In the genomic region with DNA sequence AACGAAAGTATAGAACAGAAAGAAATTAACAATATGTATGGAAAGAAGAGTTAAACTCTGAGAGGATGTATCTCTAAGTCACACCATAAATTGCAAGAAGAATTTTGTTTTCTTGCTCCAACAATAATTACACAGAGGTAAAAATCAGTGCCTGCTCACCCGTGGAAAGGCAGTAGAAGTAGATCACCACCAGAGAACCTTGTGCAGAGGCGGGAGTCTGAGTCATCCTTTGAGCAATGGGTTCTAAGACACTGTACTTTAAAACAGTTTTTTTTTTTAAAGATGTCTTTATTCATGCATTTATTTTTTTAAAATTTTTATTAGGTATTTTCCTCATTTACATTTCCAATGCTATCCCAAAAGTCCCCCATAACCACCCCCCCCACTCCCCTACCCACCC, we compare ENCODE assay signal across 25 mouse cellular contexts. TPM values are rescaled to one million over a fixed set of nuclear protein-coding genes. Genes with fewer than 3 reads are reported as not detected.
DNase-seq lines count a peak whose midpoint lies in the region; ATAC-seq and TF ChIP-seq lines count a peak whose summit lies in the region.
"Had no signal": no experiment of that assay in that cellular context is flagged by ENCODE, and none has a peak within 500 bp of the region (broad histone marks: within the 10 kb centered on the region; RNA-seq: fewer than 3 reads in every experiment).

No protein-coding gene starts in this region.

- in situ Hi-C loops in Patski (cut with MboI; ENCODE audit: low pct_unique_long_range_greater_than_20kb) = loop anchor here (25.0 kb wide), 1 partner anchor 1653 kb away; no protein-coding TSS in a partner anchor

- no peak for DNase-seq in frontal cortex, postnatal 10 days (ENCODE audit: low spot score in 2 of 2)
- peak; percentile 32 for DNase-seq in kidney, adult 9 months
- DNase-seq in kidney, postnatal 10 days = no peak
- DNase-seq in right cerebral cortex, adult 18-20 months = peak; percentile 52
- no peak for DNase-seq in right cerebral cortex, postnatal 25 days
- DNase-seq in Patski (ENCODE audit: low read depth, low spot score) = no peak
- DNase-seq in layer of hippocampus, postnatal 36 days = no peak
- DNase-seq: adrenal gland, adult 2 months; adrenal gland, postnatal 10 days; adrenal gland, postnatal 25 days; B cell, adult 2 months; cerebellum, adult 11-12 months; cerebellum, adult 2 months; cerebellum, adult 9-10 months; cerebellum, postnatal 10 days; cerebellum, postnatal 25 days had no signal

- ATAC-seq in frontal cortex, adult (ENCODE audit: low TSS enrichment) = peak; percentile 75
- peak; percentile 53 for ATAC-seq in Patski
- ATAC-seq: CD4-positive, CD25-positive, alpha-beta regulatory T cell, adult 4 months; forebrain, embryonic 14.5 days; forebrain, embryonic 16.5 days had no signal

- no peak for TF ChIP-seq CTCF in Patski (IDR thresholded peaks at IDR 0.05)

- no peaks in the 10 kb centered on the region for H3K27me3 ChIP-seq in Patski
- H3K27me3 ChIP-seq: CH12.LX; embryonic facial prominence, embryonic 13.5 days; embryonic facial prominence, embryonic 15.5 days; forebrain, embryonic 12.5 days had no signal

- CTCF ChIA-PET in Patski (lab: Charles Lee) = interaction anchor here (0.9 to 1.9 kb wide), 3 partner anchors 10 to 38 kb away, joined by 3 read pairs; partner anchors contain the start of gene Snx7

- POLR2A ChIA-PET in Patski (lab: Charles Lee) = no interaction called here

RNA-seq across cellular contexts. Expression of gene Snx7, which starts 9.7 kb away (rescaled TPM):
- 58.4 TPM for polyA plus RNA-seq in Patski (2021)
- total RNA-seq in layer of hippocampus, postnatal 36 days (2021) = 10 to 100 TPM; 13.6 to 14.9 TPM
- total RNA-seq: CH12.LX had no signal
- polyA plus RNA-seq: G1E had no signal

Comparison
In these comparisons a context has a peak if more than half of its experiments do, and no peak if none do; other contexts are left out.
1. DNase-seq: peak in kidney, adult 9 months (single experiment) and right cerebral cortex, adult 18-20 months (single experiment); none in frontal cortex, postnatal 10 days (0 of 2), kidney, postnatal 10 days (single experiment), right cerebral cortex, postnatal 25 days (single experiment), Patski (single experiment) and layer of hippocampus, postnatal 36 days (0 of 2).